In genomic region chr10:5181771-5182176, GRCm38 (mm10) we compare ENCODE assay signal across 17 mouse cellular contexts.
DNase-seq lines count a peak whose midpoint lies in the region; ATAC-seq and TF ChIP-seq lines count a peak whose summit lies in the region.
"Had no signal": no experiment of that assay in that cellular context is flagged by ENCODE, and none has a peak within 500 bp of the region (broad histone marks: within the 10 kb centered on the region; RNA-seq: fewer than 3 reads in every experiment).

No protein-coding gene starts in this region.

- 0 out of 2 replicates have a peak, but pooled peaks have one; percentile 8 for ATAC-seq in hindbrain, embryonic 15.5 days (ENCODE audit: low FRiP score, low read depth)
- ATAC-seq in hindbrain, postnatal 0 days = no peak
- no peak for ATAC-seq in erythroblast, adult 5-6 weeks (replicated peaks; ENCODE audit: low FRiP score, poor library complexity, severe bottlenecking)
- no peak for ATAC-seq in liver, embryonic 11.5 days (replicated peaks; ENCODE audit: low FRiP score)
- ATAC-seq: intestine, embryonic 16.5 days; midbrain, embryonic 15.5 days had no signal

- WGBS in hindbrain, embryonic 15.5 days = 86% methylated on average over 4 of the region's 4 CpGs
- WGBS in hindbrain, postnatal 0 days = 85% methylated on average over 4 of the region's 4 CpGs
- 89% methylated on average over 4 of the region's 4 CpGs for WGBS in liver, embryonic 11.5 days

- H3K9ac ChIP-seq in hindbrain, embryonic 15.5 days = no peak overlapping the region
- H3K9ac ChIP-seq in hindbrain, postnatal 0 days (replicated peaks; ENCODE audit: low read length) = no peak overlapping the region
- no peak overlapping the region for H3K9ac ChIP-seq in liver, embryonic 11.5 days (ENCODE audit: low read depth, low read length)
- H3K9ac ChIP-seq: embryonic facial prominence, embryonic 12.5 days; hindbrain, embryonic 12.5 days; liver, embryonic 14.5 days; midbrain, embryonic 15.5 days had no signal

- no peak overlapping the region for H3K4me2 ChIP-seq in hindbrain, embryonic 15.5 days
- H3K4me2 ChIP-seq in hindbrain, postnatal 0 days (ENCODE audit: low read depth, low read length) = no peak overlapping the region
- no peak overlapping the region for H3K4me2 ChIP-seq in liver, embryonic 11.5 days
- H3K4me2 ChIP-seq: embryonic facial prominence, embryonic 12.5 days; hindbrain, embryonic 12.5 days; midbrain, embryonic 15.5 days had no signal

- H3K27ac ChIP-seq in hindbrain, embryonic 15.5 days (replicated peaks) = no peak overlapping the region
- no peak overlapping the region for H3K27ac ChIP-seq in hindbrain, postnatal 0 days
- no peak overlapping the region for H3K27ac ChIP-seq in liver, embryonic 11.5 days (ENCODE audit: low read depth, low read length)
- H3K27ac ChIP-seq: embryonic facial prominence, embryonic 12.5 days; heart, adult 2 months; hindbrain, embryonic 12.5 days; kidney, postnatal 0 days; liver, embryonic 14.5 days; midbrain, embryonic 15.5 days had no signal

- H3K4me1 ChIP-seq in hindbrain, embryonic 15.5 days (replicated peaks) = no peaks in the 10 kb centered on the region
- H3K4me1 ChIP-seq in hindbrain, postnatal 0 days (ENCODE audit: insufficient read depth, low read length) = no peaks in the 10 kb centered on the region
- H3K4me1 ChIP-seq in liver, embryonic 11.5 days (replicated peaks; ENCODE audit: control insufficient read depth, insufficient read depth, low read length) = no peaks in the 10 kb centered on the region
- H3K4me1 ChIP-seq: embryonic facial prominence, embryonic 12.5 days; hindbrain, embryonic 12.5 days; midbrain, embryonic 15.5 days had no signal

- H3K36me3 ChIP-seq in hindbrain, embryonic 15.5 days = peaks cover 39% of the 10 kb centered on the region
- peaks cover 21% of the 10 kb centered on the region; the same call in 1 of the 2 replicates for H3K36me3 ChIP-seq in hindbrain, postnatal 0 days (ENCODE audit: insufficient read depth, low read length)
- H3K36me3 ChIP-seq in liver, embryonic 11.5 days (ENCODE audit: control insufficient read depth, insufficient read depth, low read length) = no peaks in the 10 kb centered on the region
- H3K36me3 ChIP-seq: hindbrain, embryonic 12.5 days had no signal

- no peak overlapping the region for H3K4me3 ChIP-seq in hindbrain, embryonic 15.5 days
- no peak overlapping the region for H3K4me3 ChIP-seq in hindbrain, postnatal 0 days (ENCODE audit: low read length)
- H3K4me3 ChIP-seq in liver, embryonic 11.5 days (ENCODE audit: low read depth, low read length) = no peak overlapping the region
- H3K4me3 ChIP-seq: embryonic facial prominence, embryonic 12.5 days; heart, adult 2 months; hindbrain, embryonic 12.5 days; midbrain, embryonic 15.5 days had no signal

- DNase-seq in hindbrain, postnatal 0 days (ENCODE audit: low spot score) = no peak
- peak; percentile 67 for DNase-seq in adipocyte (ENCODE audit: low spot score)
- DNase-seq in cerebellum, adult 9-11 months = peak; percentile 71
- no peak for DNase-seq in layer of hippocampus, postnatal 25 days (ENCODE audit: extremely low spot score in 1 of 2, low spot score in 1 of 2)
- DNase-seq in liver, embryonic 11.5 days (ENCODE audit: low spot score) = no peak
- DNase-seq: gastrocnemius, postnatal 10 days; heart, adult 2 months; right cerebral cortex, adult 18-20 months had no signal

- no peaks in the 10 kb centered on the region for H3K27me3 ChIP-seq in hindbrain, embryonic 15.5 days
- no peaks in the 10 kb centered on the region for H3K27me3 ChIP-seq in hindbrain, postnatal 0 days (ENCODE audit: insufficient read depth, low read length)
- no peaks in the 10 kb centered on the region for H3K27me3 ChIP-seq in liver, embryonic 11.5 days (replicated peaks; ENCODE audit: control insufficient read depth, insufficient read depth, low read length)
- H3K27me3 ChIP-seq: CH12.LX; embryonic facial prominence, embryonic 12.5 days; hindbrain, embryonic 12.5 days; midbrain, embryonic 15.5 days had no signal

- TF ChIP-seq CTCF in hindbrain, postnatal 0 days (IDR thresholded peaks at IDR 0.05; ENCODE audit: low read depth) = no peak

- no peaks in the 10 kb centered on the region for H3K9me3 ChIP-seq in hindbrain, embryonic 15.5 days
- H3K9me3 ChIP-seq in hindbrain, postnatal 0 days (ENCODE audit: low read length) = no peaks in the 10 kb centered on the region
- H3K9me3 ChIP-seq in liver, embryonic 11.5 days (ENCODE audit: control insufficient read depth, low read length) = no peaks in the 10 kb centered on the region
- H3K9me3 ChIP-seq: embryonic facial prominence, embryonic 12.5 days; hindbrain, embryonic 12.5 days; midbrain, embryonic 15.5 days had no signal

Comparison
In these comparisons a context has a peak if more than half of its experiments do, and no peak if none do; other contexts are left out.
1. DNase-seq: peak in adipocyte (single experiment) and cerebellum, adult 9-11 months (single experiment); none in hindbrain, postnatal 0 days (single experiment), layer of hippocampus, postnatal 25 days (0 of 2) and liver, embryonic 11.5 days (single experiment).